Mouse (Mus musculus) lung, adult 2 months (tissue): ENCODE data around the gene Slc16a4. TPM values are rescaled to one million over a fixed set of nuclear protein-coding genes. Genes with fewer than 3 reads are reported as not detected.
A peak's percentile ranks its signal among the peaks of the same experiment; 100 is the strongest.
"Not testable (repeated sequence)": the region's sequence is repeated elsewhere in the genome, so short reads cannot be mapped to it uniquely, and the experiment has no call there.

ENCODE experiments used
- DNase-seq: peaks from one replicate; pipeline ENCODE4 v3.0.0; 2022
- H3K4me1 ChIP-seq: fragments of 200-500 bp; 2 replicates; pipeline ENCODE4 v1.6.1; 2011; ENCODE audit warnings: low read length; ENCODE audit not compliant: control insufficient read depth, insufficient read depth
- H3K4me3 ChIP-seq: fragments of 200-500 bp; replicated peaks from 2 replicates; pipeline ENCODE3; 2011; ENCODE audit warnings: low read depth, mild to moderate bottlenecking, control low read depth, low read length; ENCODE audit errors: extremely low read depth
- CTCF ChIP-seq: fragments of 200-500 bp; IDR thresholded peaks from 2 replicates; pipeline ENCODE4 v1.5.1; 2011; ENCODE audit warnings: mild to moderate bottlenecking, low read length, control low read depth; ENCODE audit not compliant: insufficient read depth
- POLR2A ChIP-seq: fragments of 200-500 bp; IDR thresholded peaks from 2 replicates; pipeline ENCODE4 v1.6.1; 2011; ENCODE audit warnings: low read depth, mild to moderate bottlenecking, control low read depth, low read length, borderline replicate concordance; ENCODE audit errors: extremely low read depth
- WGBS: fragments of 180-500 bp; shearing (Covaris S2); methylation state at CpG from one replicate; pipeline ENCODE4 v1.1.7; 2018; 5-methylcytosine and 5-hydroxymethylcytosine counted together
- polyA plus RNA-seq: library from polyadenylated mRNA; depleted of rRNA; stranded (reverse); fragments of >200 nt; gene quantifications from 2 replicates; pipeline ENCODE4 v1.2.3, GENCODE M21; 2012

Slc16a4 gene
- polyA plus RNA-seq, 1 experiment = 0.44 TPM

DNA sequence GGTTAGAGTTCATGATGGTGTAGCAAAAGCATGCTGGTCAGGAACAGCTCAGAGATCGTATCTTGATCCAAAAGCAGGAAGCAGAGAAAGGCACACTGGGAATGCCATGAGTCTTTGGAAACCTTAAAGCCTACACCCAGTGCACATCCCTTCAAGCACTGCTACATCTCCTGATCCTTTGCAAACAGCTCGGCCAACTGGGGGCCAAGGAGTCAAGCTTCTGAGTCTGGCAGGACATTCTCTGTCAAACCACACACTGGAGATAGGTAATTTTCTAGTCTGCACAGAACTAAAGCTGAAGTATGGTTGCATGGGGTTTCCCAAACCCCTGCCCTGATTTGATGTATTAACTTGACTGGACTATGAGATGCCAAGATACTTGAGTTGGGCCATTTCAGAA lies 4.9 kb upstream of the Slc16a4 start:
- 69% methylated on average over 2 of the region's 2 CpGs for WGBS
- no peak for TF ChIP-seq POLR2A
- no peak for TF ChIP-seq CTCF
- DNase-seq = no peak

DNA sequence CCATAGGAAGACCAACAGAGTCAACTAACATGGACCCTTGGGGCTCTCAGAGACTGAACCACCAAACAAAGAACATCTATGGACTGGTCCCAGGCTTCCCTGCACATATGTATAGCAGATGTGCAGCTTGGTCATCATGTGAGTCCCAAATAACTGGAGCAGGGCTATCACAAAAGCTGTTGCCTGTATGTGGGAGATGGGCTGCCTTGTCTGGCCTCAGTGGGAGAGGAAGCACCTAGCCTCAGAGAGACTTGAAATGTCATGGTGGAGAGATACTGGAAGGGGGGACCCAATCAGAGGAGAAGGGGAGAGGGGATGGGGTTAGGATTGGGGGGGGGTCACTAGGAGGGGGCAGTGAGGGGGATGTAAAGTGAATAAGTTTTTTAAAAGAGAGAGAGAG lies 3.7 kb upstream of the Slc16a4 start:
- no peak for DNase-seq

More for the DNA sequence above, 4.9 kb upstream of the Slc16a4 start:
- Histone ChIP-seq H3K4me1 (no peaks in the 10 kb centered on the region; the same call in 1 of the 2 replicates), H3K4me3 (no peak overlapping the region)

DNA sequence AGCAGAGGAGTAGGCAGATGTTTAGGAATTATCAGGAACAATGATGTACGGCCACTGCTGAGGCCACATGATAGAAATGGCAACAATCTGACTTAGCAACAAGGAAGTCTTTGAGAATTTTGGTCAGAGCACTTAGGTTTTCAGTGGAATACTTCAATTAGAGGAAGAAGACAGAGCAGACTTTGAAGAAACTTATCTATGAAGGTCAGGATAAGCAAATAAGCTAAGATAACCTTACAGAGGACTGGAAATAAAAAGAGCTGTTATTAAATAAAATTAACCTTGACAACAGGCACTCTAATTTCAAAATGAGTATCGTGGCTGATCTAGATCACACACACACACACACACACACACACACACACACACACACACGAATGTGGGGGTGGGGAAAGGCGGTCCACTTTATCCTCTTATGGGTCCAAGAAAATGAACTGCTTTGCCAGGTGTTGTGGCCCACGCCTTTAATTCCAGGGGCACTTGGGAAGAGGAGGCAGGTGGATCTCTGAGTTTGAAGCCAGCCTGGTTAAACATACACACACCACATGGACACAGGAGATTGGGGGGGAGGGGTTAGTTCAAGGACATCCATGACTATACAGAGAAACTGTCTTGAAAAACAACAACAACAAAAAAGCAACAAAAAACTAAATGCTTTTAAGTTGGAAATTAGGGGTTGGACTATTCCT lies 4.8 kb downstream of the Slc16a4 start:
- WGBS = 67% methylated on average over 5 of the region's 5 CpGs
- no peak overlapping the region for H3K4me3 ChIP-seq
- DNase-seq = no peak
- no peaks in the 10 kb centered on the region for H3K4me1 ChIP-seq
- no peak for TF ChIP-seq CTCF
- TF ChIP-seq POLR2A = no peak

More for the DNA sequence above, 3.7 kb upstream of the Slc16a4 start:
- TF ChIP-seq POLR2A (no peak), CTCF (no peak)
- no peaks in the 10 kb centered on the region; the same call in 1 of the 2 replicates for H3K4me1 ChIP-seq
- H3K4me3 ChIP-seq = no peak overlapping the region

DNA sequence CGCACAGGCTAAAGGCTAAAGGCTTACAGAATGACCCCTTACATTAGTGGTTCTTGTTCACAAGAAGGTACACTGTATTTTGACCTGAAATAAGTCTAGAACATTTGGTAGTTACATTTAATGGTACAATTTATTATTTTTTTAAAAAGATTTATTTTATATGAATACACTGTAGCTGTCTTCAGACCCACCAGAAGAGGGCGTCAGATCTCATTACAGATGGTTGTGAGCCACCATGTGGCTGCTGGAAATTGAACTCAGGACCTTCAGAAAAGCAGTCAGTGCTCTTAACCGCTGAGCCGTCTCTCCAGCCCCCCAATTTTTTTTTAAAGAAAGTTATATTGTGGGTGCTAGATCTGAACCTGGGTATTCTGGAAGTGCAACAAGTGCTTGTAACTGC lies 5.9 kb downstream of the Slc16a4 start:
- H3K4me1 ChIP-seq, DNase-seq, H3K4me3 ChIP-seq: not testable (repeated sequence)
- 84% methylated on average over 4 of the region's 4 CpGs for WGBS

DNA sequence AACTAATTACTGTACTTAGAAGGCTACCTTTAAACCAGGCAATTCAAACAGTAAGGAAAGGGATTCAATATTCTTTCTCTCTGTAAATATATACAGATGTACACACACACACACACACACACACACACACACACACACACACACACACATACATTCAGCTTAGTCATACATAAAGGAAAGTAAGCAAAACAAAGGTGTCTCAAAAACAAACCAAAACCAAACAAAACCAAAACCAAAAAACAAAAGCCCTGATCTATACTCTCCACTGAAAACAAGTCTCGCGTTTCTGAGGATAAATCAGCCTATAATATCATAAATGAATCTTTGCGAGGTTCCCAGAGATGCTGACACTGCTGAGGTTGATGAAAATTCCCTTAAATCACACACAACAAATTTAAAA lies 26.3 kb downstream of the Slc16a4 start:
- no peak for DNase-seq
- Histone ChIP-seq H3K4me3 (no peak overlapping the region), H3K4me1 (no peaks in the 10 kb centered on the region; the same call in none of the 2 replicates)
- 93% methylated on average over 3 of the region's 3 CpGs for WGBS
- no peak for TF ChIP-seq CTCF
- no peak for TF ChIP-seq POLR2A

- TF ChIP-seq CTCF = no peak
- no peak for TF ChIP-seq POLR2A
- no peak overlapping the region for H3K4me3 ChIP-seq
- peaks cover 3% of the 10 kb centered on the region for H3K4me1 ChIP-seq
- WGBS = 83% methylated on average over 2 of the region's 2 CpGs
- DNase-seq = no peak
These were observed 30.1 kb downstream of the Slc16a4 start for GRCm38 (mm10) chr3:107321141-107321540.

DNA sequence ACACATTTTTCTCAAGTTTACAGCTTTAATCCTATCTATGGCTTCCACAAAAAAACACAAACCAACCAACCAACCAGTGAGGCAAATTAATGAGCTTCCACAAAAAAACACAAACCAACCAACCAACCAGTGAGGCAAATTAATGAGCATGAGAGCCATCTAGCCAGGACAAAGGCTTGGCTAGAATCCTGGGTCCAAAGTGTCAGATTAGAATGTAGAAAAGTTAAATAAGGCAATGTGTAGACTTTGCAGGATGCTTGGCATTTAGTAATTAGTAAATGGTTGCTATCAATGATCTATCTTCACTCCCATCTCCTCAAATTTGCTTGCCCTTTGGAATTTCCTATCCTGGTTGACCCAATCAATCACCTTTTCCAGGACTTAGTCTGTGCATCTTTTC lies 30.7 kb downstream of the Slc16a4 start:
- H3K4me3 ChIP-seq = no peak overlapping the region
- DNase-seq = no peak
- TF ChIP-seq POLR2A (no peak), CTCF (no peak)
- peaks cover 3% of the 10 kb centered on the region for H3K4me1 ChIP-seq

GRCm38 (mm10) chr3:107326442-107326841 lies 35.4 kb downstream of the Slc16a4 start:
- WGBS = 100% methylated on average over 1 of the region's 1 CpGs
- Histone ChIP-seq H3K4me3 (no peak overlapping the region), H3K4me1 (peaks cover 10% of the 10 kb centered on the region)
- TF ChIP-seq CTCF = no peak
- TF ChIP-seq POLR2A = no peak
- DNase-seq = no peak

DNA sequence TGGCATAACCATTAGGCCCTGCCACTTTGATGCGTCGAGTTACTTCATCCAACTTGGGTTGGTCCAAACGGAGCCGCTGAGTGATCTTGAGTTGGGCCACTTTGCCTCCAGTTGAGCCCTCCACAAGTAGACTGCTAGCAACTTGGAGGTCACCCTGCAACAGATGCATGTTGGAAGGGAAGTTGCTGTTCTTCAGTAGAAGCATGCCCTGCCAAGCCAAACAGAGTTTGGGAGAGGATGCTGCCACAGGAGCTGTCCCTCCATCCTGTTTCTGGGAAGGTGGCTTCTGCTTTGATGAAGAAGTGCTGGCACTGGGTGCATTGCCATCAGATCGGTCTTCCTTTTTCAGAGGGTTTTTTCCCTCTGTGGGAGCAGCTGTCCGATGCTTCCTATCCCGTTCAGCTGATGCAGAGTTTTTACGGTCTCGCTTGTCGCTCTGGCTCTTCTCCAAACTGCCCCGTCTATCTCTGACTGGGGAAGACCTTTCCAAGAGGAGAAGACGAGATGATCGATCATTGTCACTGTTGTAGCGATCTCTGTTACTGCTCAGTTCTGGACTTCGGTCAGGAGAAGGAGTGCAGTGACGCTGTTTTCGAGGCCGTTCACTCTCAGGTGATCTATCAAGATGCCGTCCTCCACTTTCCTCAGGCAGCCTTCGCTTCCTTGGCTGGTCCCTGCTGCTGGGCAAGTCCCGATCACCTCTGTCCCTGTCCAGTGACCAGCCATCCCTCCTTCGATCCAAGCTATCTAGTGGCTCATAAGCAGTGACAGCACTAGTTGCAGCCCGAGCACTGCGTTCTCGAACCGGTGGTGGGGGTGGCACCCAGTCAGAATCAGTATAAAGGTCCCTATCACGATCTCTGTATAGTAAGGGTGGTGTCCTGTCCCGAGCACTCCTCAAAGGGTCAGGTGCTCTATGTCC lies 39.7 kb downstream of the Slc16a4 start:
- H3K4me3 ChIP-seq = no peak overlapping the region
- no peak for DNase-seq
- peaks cover 15% of the 10 kb centered on the region for H3K4me1 ChIP-seq
- TF ChIP-seq POLR2A (no peak), CTCF (no peak)
- WGBS = 50% methylated on average over 28 of the region's 28 CpGs

GRCm38 (mm10) chr3:107331746-107332126 lies 40.7 kb downstream of the Slc16a4 start:
- WGBS = 19% methylated on average over 17 of the region's 17 CpGs
- peak overlapping the region; percentile 92 for H3K4me3 ChIP-seq
- peaks cover 15% of the 10 kb centered on the region for H3K4me1 ChIP-seq
- no peak for DNase-seq
- TF ChIP-seq POLR2A (no peak), CTCF (no peak)
